Mouse (Mus musculus): Measurements from ENCODE around the gene Olfr1156.

GRCm38 (mm10) chr2:87953000-87953399, at the start of gene Olfr1156:
- TF ChIP-seq CTCF (IDR thresholded peaks at IDR 0.05; ENCODE audit: control insufficient read depth, insufficient read depth, insufficient replicate concordance, low read depth, low read length) = no peak
- TF ChIP-seq POLR2A (IDR thresholded peaks at IDR 0.05; ENCODE audit: control insufficient read depth, low read depth, low read length) = no peak

Measured in testis, adult 2 months (tissue).